Mouse (Mus musculus): ENCODE data around the gene Wdr90. TPM values are rescaled to one million over a fixed set of nuclear protein-coding genes. Genes with fewer than 3 reads are reported as not detected.

Wdr90 gene
- 46.9 and 49.8 TPM in 2 replicates for polyA plus RNA-seq (2012; rRNA removed)

DNA sequence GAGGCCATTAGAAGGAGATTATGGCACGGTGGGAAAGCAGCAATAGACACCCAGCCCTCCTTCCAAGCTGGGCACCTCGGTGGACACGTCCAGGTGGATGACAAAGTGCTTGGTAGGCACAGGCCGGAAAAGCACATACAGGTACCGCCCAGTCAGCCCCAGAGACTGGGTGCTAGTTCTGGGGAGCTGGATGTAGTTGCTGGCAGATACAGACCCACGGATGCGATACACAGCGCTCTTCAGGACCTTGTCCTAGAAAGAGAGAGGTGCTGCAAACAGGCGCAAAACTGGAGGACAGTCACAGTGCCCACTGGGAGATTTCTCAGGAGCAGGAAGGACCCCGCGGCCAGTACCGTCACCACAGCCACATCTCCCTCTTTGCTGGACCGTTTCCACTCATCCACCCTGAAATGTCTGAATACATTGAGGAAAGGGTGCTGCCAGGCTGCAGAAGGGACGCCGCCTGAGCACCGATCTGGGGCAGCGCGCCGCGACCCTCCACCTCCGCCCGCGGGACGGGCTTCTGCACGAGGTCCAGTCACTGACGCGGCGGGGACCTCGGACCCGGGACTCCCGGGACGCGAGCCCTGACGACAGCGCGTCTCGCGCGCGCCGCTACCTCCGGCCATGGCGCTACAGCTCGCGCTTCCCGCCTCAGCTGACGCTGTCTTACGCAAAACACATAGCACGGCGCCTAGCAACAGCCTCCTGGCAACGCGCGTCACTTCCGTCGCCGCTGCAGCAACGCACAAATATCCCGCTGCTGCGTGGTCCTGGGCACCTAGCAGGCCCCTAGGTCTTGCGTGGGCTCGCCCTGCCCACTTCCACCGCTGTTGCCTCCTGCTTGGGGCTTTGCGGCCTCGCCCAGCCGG lies at the start of gene Wdr90:
Gene Wdr90 (minus strand): TSS at position 670 of the 872 bp plus-strand sequence.

DNA sequence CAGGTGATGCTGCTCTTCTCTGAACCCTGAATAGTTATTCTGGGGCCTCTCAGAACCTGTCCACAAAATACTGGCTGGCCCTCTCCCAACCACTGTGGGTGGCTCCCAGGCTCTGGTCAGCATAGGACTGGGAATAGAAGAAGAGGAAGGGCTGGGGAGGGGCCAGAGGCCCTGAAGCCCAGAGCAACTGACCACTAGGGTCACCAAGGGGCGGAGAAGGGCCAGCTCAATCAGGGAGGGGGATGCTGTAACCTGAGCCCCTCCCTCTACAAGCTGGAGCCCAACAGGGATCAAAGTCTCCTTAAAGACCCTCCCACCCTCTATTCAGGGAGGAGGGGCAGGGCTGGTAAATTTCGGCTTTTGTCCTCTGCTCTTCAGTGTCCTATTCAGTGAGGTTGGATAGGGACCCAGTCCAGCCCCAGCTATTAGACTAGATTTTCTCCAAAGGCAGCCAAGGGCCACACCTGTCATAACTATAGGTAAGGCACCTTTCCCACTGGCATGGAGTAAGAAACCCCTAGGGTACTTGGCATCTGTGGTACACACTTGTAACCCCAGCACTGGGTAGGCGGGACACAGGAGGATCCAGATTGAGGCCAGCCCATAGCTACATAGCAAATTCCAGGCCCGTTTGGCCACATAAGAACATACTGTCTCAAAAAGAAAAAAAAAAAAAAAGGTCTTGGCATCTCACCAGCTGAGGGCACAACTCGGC lies 19.1 kb upstream of the Wdr90 start, which contains the start of gene Wfikkn1:
Gene Wfikkn1 (minus strand): TSS at position 663 of the 715 bp plus-strand sequence.

DNA sequence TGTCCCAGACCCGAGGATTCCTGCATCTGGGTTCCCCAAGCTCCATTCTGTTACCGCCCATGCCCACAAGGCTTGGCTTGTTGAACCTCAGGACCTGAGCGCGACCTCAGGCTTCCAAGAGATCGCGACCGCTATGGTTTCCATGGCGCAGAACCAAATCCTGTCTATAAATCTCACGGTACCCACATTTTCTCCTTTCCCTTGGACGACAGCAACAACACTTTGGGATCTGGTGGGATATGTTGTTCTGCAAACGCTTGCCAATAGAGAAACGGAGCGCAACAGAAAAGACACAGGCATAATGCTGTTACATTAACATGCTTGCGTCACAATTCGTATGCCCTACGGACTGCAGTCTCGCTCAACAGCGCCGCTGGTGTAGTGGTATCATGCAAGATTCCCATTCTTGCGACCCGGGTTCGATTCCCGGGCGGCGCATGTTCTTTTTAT lies 13.4 kb upstream of the Wdr90 start, which contains the start of gene Mettl26:
Gene Mettl26 (plus strand): TSS at position 354 of the 450 bp plus-strand sequence.

DNA sequence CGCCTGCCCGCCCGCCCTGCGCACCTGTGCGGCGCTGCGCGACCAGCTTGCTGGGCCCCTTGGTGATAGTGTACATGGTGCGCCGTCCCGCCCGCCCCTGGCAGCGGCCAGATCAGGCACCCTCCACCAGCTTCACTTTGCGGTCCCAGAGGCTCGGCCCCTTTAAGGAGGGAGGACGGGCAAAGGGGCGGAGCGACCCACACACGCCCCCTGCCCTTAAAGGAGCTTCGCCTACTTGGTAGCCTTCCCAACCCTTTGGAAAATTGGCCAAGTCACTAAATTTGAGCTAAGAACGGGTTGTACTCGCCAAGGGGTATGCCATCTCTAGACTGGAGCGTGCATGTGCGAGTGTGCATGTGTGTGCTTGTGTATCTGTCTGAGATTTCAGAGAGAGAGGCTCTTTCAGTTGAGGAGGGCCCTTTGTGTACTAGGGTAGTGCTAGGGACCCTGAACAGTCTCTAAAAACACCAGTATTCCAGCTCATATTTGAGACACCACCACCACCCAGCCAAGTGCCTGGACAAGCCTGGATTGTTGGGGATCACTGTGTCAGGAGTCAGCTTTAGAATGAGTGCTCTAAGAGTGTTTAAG lies 7.4 kb upstream of the Wdr90 start, which contains the start of gene Mcrip2:
Gene Mcrip2 (minus strand): TSS at position 164 of the 591 bp plus-strand sequence.

DNA sequence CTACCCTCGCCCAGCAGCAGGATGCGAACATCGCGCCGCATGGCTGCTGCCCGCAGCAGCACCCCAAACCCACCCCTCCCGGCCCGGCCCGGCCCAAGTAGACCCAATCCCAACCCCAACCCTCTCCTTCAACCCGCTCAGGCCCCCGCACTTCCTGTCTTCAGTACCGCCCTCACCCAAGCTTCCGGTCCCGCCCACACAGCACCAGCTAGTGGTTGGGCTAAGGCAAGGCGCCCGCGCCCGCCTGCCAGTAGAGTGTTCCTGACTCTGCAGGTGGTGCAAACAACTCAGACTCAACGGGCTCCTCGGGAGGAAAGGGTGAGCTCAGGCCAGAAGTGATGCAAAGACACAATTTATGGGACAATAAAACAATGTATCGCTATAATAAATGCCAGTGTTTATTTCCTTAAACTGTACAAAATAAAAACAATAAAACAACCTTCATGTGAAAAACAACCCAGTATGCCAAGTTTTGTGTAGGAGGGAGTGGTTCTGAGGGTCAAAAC lies 16.9 kb downstream of the Wdr90 start, which contains the start of gene Rhot2:
Gene Rhot2 (minus strand): TSS at position 456 of the 506 bp plus-strand sequence.

DNA sequence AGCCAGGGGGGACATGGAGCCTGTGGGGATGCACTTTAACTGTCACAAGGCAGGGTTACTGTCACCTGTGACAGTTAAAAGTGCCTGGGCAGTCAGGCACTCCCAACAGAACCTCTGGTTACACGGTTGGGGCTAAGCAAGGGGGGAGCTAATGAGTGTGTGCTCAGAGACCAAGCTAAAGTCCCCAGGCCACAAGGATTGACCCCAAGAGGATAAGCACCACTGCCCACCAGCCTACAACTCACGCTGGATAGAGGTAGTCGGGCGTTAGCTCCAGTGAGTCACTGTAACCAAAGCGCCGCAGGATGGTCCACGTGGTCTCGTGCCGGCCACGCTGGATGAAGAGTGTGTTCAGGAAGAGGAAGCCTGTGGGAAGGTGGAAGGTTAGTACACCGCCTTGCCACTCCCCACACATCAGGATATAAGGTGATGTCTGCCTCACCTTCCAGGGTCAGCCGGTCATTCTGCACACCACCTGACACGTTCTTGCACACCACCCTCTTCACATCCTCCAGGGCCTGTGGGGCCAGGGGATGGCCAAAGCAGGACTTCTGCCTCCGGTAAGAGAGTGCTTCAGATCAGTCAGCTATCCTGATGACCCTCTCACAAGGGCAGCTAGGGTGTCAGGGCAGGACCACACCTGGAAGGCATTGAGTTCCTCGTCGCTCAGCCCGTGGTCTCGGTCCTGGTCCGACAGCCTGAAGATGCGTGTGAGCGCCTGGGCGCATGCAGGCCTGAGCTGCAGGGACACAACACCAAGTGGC lies 20.0 kb downstream of the Wdr90 start, which contains the start of gene Gm20683:
Gene Gm20683 (minus strand): TSS at position 647 of the 764 bp plus-strand sequence.

DNA sequence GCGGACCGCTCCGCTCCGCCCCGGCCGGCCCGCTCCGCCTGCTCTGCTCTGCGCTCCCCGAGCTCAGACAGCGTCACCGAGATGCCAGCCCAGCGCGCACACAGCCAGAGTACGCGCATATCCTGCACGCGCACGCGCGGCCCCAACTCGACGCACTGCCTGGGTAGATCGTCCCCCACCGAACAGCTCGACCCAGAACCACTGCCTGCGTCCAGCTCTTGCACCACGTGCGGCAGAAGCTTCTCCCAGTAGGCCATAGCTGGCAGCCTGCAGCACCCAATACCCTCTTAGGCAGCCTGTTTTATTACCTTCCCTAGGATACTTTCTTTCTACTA lies 24.3 kb downstream of the Wdr90 start, which contains the start of gene Rhbdl1:
Gene Rhbdl1 (minus strand): TSS at position 220 of the 335 bp plus-strand sequence.

DNA sequence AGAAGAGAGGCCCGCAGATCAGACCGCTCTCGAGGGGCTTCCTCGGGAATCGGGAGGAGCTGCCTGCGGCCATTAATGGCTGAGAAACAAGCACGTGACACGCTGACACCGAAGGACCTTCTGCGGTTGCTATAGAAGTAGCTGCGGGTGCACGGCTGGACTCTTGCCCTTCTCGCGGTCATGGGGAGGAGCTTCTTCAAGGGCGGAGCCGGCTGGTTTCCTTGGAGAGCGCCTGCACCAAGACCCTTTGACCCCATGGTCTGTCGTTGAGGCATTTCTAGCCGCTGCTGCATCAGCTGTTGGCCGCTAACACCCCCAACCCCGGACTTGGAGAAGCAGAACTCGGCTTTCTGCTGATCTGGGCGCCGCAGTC lies 28.0 kb downstream of the Wdr90 start, which contains the start of gene Stub1:
Gene Stub1 (minus strand): TSS at position 114 of the 373 bp plus-strand sequence.

DNA sequence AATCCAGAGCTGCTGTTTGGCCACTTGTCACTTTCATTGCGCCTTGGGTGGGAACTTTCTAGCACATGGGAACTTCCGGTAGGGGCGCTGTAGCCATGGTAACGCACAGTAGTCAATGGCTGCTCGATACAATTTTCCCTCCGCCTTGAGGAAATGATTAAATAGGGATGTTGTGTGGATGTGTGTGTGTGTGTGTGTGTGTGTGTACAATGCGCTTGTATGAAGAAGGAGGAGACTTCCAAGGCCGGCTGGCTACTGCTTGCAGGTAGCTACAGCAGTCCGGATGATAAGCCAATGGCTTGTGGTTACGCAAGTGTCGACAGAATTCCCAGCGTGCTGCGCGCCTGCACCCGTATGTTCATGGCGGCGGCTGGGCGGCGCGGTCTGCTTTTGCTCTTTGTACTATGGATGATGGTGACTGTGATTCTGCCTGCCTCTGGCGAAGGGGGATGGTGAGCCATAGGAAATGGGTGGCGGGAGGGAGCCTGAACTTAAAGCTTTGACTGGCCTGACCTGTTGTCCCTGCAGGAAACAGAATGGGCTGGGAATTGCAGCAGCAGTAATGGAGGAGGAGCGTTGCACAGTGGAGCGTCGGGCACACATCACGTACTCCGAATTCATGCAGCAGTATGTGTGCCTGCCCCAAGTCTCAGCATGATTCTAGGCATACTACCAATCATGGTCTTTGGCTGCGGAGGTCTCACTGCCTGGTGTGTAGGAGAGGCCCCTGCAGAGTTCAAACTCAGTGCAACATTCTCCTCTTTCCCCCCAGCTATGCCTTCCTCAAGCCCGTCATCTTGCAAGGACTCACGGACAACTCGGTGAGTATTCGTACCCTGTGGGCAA lies 32.4 kb downstream of the Wdr90 start, which contains the start of gene Jmjd8:
Gene Jmjd8 (plus strand): TSS at position 156 of the 846 bp plus-strand sequence.

DNA sequence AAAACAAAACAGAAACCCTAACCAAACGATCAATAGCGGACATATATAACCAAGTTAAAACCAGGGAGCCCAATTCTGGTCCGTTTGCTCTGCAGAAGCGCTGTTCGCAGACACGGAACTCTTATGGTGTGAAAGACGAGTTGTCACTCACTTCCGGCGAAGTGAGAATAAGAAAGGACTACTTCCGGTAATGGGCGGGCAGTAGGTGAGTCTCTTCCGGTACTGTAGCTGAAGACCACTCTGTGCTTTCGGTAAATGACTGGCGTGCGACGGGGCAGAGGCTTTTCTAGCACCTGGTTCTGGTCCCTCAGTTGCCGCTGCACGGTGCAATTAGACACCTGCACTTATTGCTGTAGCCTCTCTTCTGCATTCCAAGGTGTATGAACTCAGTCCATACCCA lies 37.8 kb downstream of the Wdr90 start, which contains the start of gene Wdr24:
Gene Wdr24 (plus strand): TSS at position 176 of the 400 bp plus-strand sequence.

DNA sequence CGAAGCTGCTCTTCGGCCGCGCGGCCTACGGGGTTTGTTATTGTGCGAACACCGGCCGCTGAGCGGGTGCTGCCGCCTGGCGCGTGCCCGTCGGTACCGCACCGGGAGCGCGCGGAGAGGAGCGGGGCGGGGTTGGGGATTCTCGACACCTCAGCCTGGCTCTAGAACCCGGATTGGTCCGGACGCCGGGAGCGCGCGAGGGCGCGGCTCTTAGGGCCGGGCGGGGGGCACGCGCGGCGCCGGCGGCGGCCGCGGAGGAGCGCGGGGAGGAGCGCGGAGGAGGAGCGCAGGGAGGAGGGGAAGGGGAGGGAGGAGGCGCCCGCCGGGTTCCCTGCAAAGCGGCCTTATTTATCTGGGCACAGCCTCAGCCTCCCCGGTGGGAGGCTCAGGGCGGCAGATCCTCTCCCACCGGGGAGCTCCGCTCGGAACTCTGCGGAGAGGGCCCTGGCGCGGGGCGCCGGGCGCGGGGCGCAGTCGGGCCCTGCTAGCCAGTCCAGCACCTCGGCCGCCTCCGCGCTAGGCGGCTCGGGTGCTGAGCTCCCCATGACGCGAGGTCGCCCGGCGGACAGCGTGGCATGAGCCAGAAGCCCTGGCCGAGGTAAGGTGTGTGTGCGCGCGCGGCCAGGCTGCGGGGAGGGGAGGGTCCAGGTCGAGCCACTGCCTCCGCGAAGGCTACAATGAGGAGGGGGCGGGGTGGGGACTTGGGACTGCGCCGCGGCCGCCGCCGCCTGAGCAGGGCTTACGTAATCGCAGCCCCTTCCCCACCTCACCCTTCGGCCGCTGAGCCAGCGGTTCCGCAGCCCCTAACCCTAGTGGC lies 52.3 kb downstream of the Wdr90 start, which contains the start of gene Fbxl16:
Gene Fbxl16 (plus strand): TSS at position 297 of the 817 bp plus-strand sequence.

DNA sequence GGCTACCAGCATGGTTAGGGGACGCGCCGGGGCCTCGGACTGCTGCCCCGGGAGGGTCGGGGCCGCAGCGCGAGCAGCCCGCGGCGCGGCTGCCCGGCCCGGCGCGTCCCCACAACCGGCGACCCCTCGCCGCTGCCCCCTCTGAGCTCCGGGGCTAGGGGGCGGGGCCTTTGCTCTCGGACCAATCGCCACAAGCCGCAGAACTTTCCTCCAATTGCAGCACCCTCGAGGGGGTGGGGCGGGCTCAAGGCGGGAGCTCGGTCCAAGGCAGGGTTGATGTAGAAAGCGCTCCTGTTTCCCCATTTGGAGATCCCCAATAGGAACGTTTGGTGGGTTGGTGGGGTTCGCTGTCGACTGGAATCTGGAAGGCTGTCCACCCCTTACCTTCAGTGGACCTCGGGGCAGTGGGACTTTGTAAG lies 64.3 kb downstream of the Wdr90 start, which contains the start of gene Metrn:
Gene Metrn (minus strand): TSS at position 186 of the 419 bp plus-strand sequence.

DNA sequence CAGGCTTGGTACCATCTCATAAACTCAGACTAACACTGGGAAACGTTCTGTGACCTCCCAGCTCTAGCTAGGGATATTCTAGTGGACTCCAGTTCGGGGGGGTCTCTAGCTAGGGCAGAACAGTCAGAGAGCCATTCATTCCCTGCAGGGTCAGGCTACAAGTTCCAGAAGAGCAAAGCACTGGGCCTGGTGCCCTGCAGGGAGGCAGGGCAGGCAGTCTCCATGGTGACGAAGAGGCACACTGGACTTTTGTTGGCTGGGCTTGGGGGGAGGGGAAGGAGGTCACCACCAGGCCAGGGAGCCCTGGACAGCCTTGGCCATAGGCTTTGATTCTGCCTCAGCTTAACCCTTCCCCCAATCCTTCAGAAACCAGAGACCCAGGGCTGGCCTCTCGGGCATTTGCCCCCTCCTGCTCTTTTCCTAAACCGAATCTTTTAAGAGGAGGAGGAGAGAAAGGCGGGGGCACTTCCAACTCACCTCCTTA lies 65.7 kb downstream of the Wdr90 start, which contains the start of gene AC134908.4:
Gene AC134908.4 (minus strand): TSS at position 51 of the 484 bp plus-strand sequence.

Other genes with a start within 250 kb of the Wdr90 start
- 8.3 and 8.7 TPM in 2 replicates for gene Gng13, start 144.3 kb downstream of the Wdr90 start, polyA plus RNA-seq (2012; rRNA removed)
- gene Chtf18, start 134.1 kb downstream of the Wdr90 start, polyA plus RNA-seq (2012; rRNA removed), result 5.9 and 6.7 TPM in 2 replicates
- 47.6 and 50.8 TPM in 2 replicates for gene Rpusd1, start 133.8 kb downstream of the Wdr90 start, polyA plus RNA-seq (2012; rRNA removed)
- 0.15 and 0.17 TPM in 2 replicates for gene Mslnl, start 125.5 kb downstream of the Wdr90 start, polyA plus RNA-seq (2012; rRNA removed)
- 1.6 and 32.1 TPM in 2 replicates for gene Msln, start 107.1 kb downstream of the Wdr90 start, polyA plus RNA-seq (2012; rRNA removed)
- 26.8 and 27.4 TPM in 2 replicates for gene Narfl, start 87.7 kb downstream of the Wdr90 start, polyA plus RNA-seq (2012; rRNA removed)
- 211 and 212 TPM in 2 replicates for gene Haghl, start 75.8 kb downstream of the Wdr90 start, polyA plus RNA-seq (2012; rRNA removed)
- 0.12 and 0.13 TPM in 2 replicates for gene Ccdc78, start 74.9 kb downstream of the Wdr90 start, polyA plus RNA-seq (2012; rRNA removed)
- 106 and 118 TPM in 2 replicates for gene Fam173a, start 68.6 kb downstream of the Wdr90 start, polyA plus RNA-seq (2012; rRNA removed)
- gene AC134908.4, start 65.8 kb downstream of the Wdr90 start, polyA plus RNA-seq (2012; rRNA removed), result 0.33 and 0.57 TPM in 2 replicates
- gene Metrn, start 64.4 kb downstream of the Wdr90 start, polyA plus RNA-seq (2012; rRNA removed), result 90.6 and 111 TPM in 2 replicates
- gene Fbxl16, start 52.4 kb downstream of the Wdr90 start, polyA plus RNA-seq (2012; rRNA removed), result 79.5 and 95.0 TPM in 2 replicates
- 42.3 and 44.7 TPM in 2 replicates for gene Wdr24, start 37.9 kb downstream of the Wdr90 start, polyA plus RNA-seq (2012; rRNA removed)
- 61.3 and 66.9 TPM in 2 replicates for gene Jmjd8, start 32.6 kb downstream of the Wdr90 start, polyA plus RNA-seq (2012; rRNA removed)
- 297 and 308 TPM in 2 replicates for gene Stub1, start 28.1 kb downstream of the Wdr90 start, polyA plus RNA-seq (2012; rRNA removed)
- gene Rhbdl1, start 24.2 kb downstream of the Wdr90 start, polyA plus RNA-seq (2012; rRNA removed), result 105 and 106 TPM in 2 replicates
- 37.0 and 39.2 TPM in 2 replicates for gene Gm20683, start 19.7 kb downstream of the Wdr90 start, polyA plus RNA-seq (2012; rRNA removed)
- 95.8 and 96.0 TPM in 2 replicates for gene Rhot2, start 16.6 kb downstream of the Wdr90 start, polyA plus RNA-seq (2012; rRNA removed)
- 20.1 and 21.8 TPM in 2 replicates for gene Mcrip2, start 7.3 kb upstream of the Wdr90 start, polyA plus RNA-seq (2012; rRNA removed)
- gene Mettl26, start 13.6 kb upstream of the Wdr90 start, polyA plus RNA-seq (2012; rRNA removed), result 67.4 and 73.2 TPM in 2 replicates
- 0.39 and 0.40 TPM in 2 replicates for gene Wfikkn1, start 19.4 kb upstream of the Wdr90 start, polyA plus RNA-seq (2012; rRNA removed)
- gene Rab40c, start 58.2 kb upstream of the Wdr90 start, polyA plus RNA-seq (2012; rRNA removed), result 88.6 and 89.3 TPM in 2 replicates
- 107 and 111 TPM in 2 replicates for gene Pigq, start 83.4 kb upstream of the Wdr90 start, polyA plus RNA-seq (2012; rRNA removed)
- 0.29 and 0.44 TPM in 2 replicates for gene Nhlrc4, start 83.5 kb upstream of the Wdr90 start, polyA plus RNA-seq (2012; rRNA removed)
- gene A930017K11Rik, start 91.1 kb upstream of the Wdr90 start, polyA plus RNA-seq (2012; rRNA removed), result 0.62 and 1.1 TPM in 2 replicates
- gene Capn15, start 124.3 kb upstream of the Wdr90 start, polyA plus RNA-seq (2012; rRNA removed), result 38.4 and 38.8 TPM in 2 replicates
- 58.8 and 66.0 TPM in 2 replicates for gene Rab11fip3, start 208.1 kb upstream of the Wdr90 start, polyA plus RNA-seq (2012; rRNA removed)
- gene Decr2, start 228.8 kb upstream of the Wdr90 start, polyA plus RNA-seq (2012; rRNA removed), result 34.1 and 34.8 TPM in 2 replicates
- gene Nme4, start 234.1 kb upstream of the Wdr90 start, polyA plus RNA-seq (2012; rRNA removed), result 24.6 and 25.0 TPM in 2 replicates